Comparison of ENCODE assay signal across 8 mouse cellular contexts in genomic region chr9:70891431-70892133, GRCm38 (mm10).
DNase-seq lines count a peak whose midpoint lies in the region; ATAC-seq lines count a peak whose summit lies in the region.

No protein-coding gene starts in this region.

- DNase-seq in spleen, adult 18-20 months = peak; percentile 27 to 40
- DNase-seq in spleen, adult 12 weeks (ENCODE audit: low spot score) = no peak
- DNase-seq in heart, adult 9 months (ENCODE audit: low spot score in 2 of 2) = peak; percentile 46 to 68
- DNase-seq in layer of hippocampus, adult 8-10 months (ENCODE audit: low spot score in 2 of 2) = peak; percentile 21 to 49
- no peak for DNase-seq in cerebellum, postnatal 25 days
- no peak for DNase-seq in cerebellum, adult 8-10 months
- DNase-seq in gastrocnemius, postnatal 10 days = no peak

- ATAC-seq in monocyte, adult 5-6 weeks (replicated peaks; ENCODE audit: insufficient number of reproducible peaks, low FRiP score, low TSS enrichment, poor library complexity, severe bottlenecking) = peak; percentile 57; the same call in 1 of the 2 replicates

Comparison
In these comparisons a context has a peak if more than half of its experiments do, and no peak if none do; other contexts are left out.
1. DNase-seq: peak in spleen, adult 18-20 months (2 of 2), heart, adult 9 months (2 of 2) and layer of hippocampus, adult 8-10 months (2 of 2); none in spleen, adult 12 weeks (single experiment), cerebellum, postnatal 25 days (0 of 2), cerebellum, adult 8-10 months (single experiment) and gastrocnemius, postnatal 10 days (single experiment).